Mouse (Mus musculus) ES-Bruce4 (cell line): ENCODE results near the gene Neurl1b.

Experiments used
- CTCF ChIP-seq: IDR thresholded peaks from one replicate; pipeline ENCODE4 v1.8.1; 2011; ENCODE audit warnings: low read depth, low read length
- POLR2A ChIP-seq: IDR thresholded peaks from one replicate; pipeline ENCODE4 v1.8.1; 2011; ENCODE audit warnings: low read length; ENCODE audit not compliant: insufficient read depth

GRCm38 (mm10) chr17:26380280-26380985 is 34.2 kb upstream of the Neurl1b start:
- TF ChIP-seq CTCF, result no peak
- no peak for TF ChIP-seq POLR2A
